Mouse (Mus musculus): ENCODE results near the gene Dock2. TPM values are rescaled to one million over a fixed set of nuclear protein-coding genes. Genes with fewer than 3 reads are reported as not detected.

The Dock2 gene
- polyA plus RNA-seq, 1 experiment from 2014 or later, result 1.1 TPM

DNA sequence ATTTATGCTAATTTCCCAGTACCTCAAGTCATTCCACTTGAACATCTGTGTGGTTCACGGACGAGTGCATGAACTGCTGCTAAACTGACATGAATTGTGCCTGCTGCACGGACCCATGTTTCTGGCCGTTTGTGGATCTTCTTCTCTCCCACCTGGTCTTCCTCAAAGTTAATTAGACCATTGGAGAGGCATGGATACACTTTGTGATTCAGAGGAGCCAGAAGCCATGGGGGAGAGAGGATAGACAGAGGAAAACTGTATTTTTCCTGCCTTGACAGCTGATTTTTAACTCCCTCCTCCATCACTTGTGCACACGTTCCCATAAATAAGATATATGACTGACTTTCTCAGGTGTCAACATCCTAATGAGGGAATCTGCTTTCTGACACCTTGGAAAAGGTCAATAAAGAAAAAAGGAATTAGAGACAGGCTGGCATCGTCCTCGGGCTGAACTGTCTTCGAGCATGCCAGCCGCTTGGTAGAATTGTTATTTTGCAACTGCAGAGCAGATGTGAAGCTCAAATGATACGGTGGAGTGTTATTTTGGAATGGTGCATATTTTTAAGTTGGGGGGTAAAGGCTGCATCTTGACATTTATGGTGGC lies 434.1 kb downstream of the Dock2 start:
- Histone ChIP-seq H3K27ac (ENCODE audit: low read depth, low read length) (no peak overlapping the region), H3K9ac (ENCODE audit: low read depth, low read length) (no peak overlapping the region), H3K4me1 (ENCODE audit: control insufficient read depth, insufficient read depth, low read length) (peaks cover 3% of the 10 kb centered on the region; the same call in 1 of the 2 replicates), H3K9me3 (ENCODE audit: control insufficient read depth, low read length) (no peaks in the 10 kb centered on the region), H3K4me2 (replicated peaks; ENCODE audit: low read depth, low read length) (no peak overlapping the region), H3K4me3 (ENCODE audit: low read length) (no peak overlapping the region), H3K27me3 (ENCODE audit: control insufficient read depth, insufficient read depth, low read length) (no peaks in the 10 kb centered on the region), H3K36me3 (ENCODE audit: control insufficient read depth, insufficient read depth, low read length) (no peaks in the 10 kb centered on the region)
- 24% methylated on average over 10 of the region's 10 CpGs for WGBS
- peak; percentile 90 for ATAC-seq (ENCODE audit: low FRiP score, low TSS enrichment)

- Histone ChIP-seq H3K4me3 (ENCODE audit: low read length) (no peak overlapping the region), H3K4me2 (replicated peaks; ENCODE audit: low read depth, low read length) (no peak overlapping the region), H3K4me1 (ENCODE audit: control insufficient read depth, insufficient read depth, low read length) (peaks cover 3% of the 10 kb centered on the region; the same call in 1 of the 2 replicates), H3K27me3 (ENCODE audit: control insufficient read depth, insufficient read depth, low read length) (no peaks in the 10 kb centered on the region), H3K36me3 (ENCODE audit: control insufficient read depth, insufficient read depth, low read length) (no peaks in the 10 kb centered on the region), H3K9me3 (ENCODE audit: control insufficient read depth, low read length) (no peaks in the 10 kb centered on the region), H3K27ac (ENCODE audit: low read depth, low read length) (no peak overlapping the region), H3K9ac (ENCODE audit: low read depth, low read length) (no peak overlapping the region)
- 79% methylated on average over 4 of the region's 4 CpGs for WGBS
- no peak for ATAC-seq (ENCODE audit: low FRiP score, low TSS enrichment)
These were observed 435.3 kb downstream of the Dock2 start for GRCm38 (mm10) chr11:34348287-34348918.

DNA sequence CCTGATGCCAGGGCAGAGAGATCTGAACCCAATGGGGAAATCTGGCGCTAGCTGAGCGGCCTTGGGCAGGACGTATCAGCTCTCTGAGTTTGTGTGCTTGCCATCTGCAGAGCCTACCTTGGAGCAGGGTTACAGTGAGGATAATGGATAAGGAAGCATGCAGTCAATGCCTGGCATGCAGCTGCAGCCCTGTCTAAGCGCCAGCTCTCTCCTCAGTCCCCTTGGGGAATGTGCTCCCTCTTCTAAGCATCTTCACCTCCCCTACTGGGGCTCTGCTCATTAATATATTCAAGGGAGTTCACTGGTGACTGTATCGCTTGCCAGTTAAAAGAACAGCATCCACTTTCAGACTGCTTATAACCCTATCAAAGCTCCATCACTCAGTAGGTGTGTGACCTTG lies 439.4 kb downstream of the Dock2 start:
- no peaks in the 10 kb centered on the region for H3K27me3 ChIP-seq (ENCODE audit: control insufficient read depth, insufficient read depth, low read length)
- no peak overlapping the region for H3K9ac ChIP-seq (ENCODE audit: low read depth, low read length)
- no peak overlapping the region for H3K4me2 ChIP-seq (replicated peaks; ENCODE audit: low read depth, low read length)
- no peaks in the 10 kb centered on the region for H3K9me3 ChIP-seq (ENCODE audit: control insufficient read depth, low read length)
- no peak for ATAC-seq (ENCODE audit: low FRiP score, low TSS enrichment)
- no peak overlapping the region for H3K4me3 ChIP-seq (ENCODE audit: low read length)
- no peak overlapping the region for H3K27ac ChIP-seq (ENCODE audit: low read depth, low read length)
- 0 out of 2 replicates have a peak, but pooled peaks cover 1% of the 10 kb centered on the region for H3K4me1 ChIP-seq (ENCODE audit: control insufficient read depth, insufficient read depth, low read length)
- 48% methylated on average over 5 of the region's 5 CpGs for WGBS
- H3K36me3 ChIP-seq (ENCODE audit: control insufficient read depth, insufficient read depth, low read length), result no peaks in the 10 kb centered on the region

- H3K4me2 ChIP-seq (replicated peaks; ENCODE audit: low read depth, low read length), result no peak overlapping the region
- no peak for ATAC-seq (ENCODE audit: low FRiP score, low TSS enrichment)
These were observed 439.9 kb downstream of the Dock2 start for GRCm38 (mm10) chr11:34343742-34344307.

DNA sequence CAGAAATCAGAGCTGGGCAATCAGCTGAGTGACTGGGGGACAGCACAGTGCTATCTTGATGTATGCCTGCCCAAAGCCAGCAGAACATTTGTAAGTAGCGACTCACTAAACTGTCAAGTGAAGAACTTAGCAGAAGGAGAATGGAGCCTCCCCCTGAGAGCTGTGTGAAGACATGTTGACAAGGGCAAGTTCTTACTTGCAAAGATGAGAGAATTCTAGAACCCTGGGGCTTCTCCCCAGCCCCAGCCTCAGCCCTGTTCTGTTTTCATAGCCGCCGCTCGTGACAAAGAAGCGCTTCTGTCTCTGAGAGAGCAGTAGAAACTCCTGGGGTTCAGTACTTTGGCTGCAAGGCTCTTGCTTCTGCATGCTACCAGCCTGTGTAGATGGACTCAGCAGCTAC lies 444.0 kb downstream of the Dock2 start:
- Histone ChIP-seq H3K27me3 (ENCODE audit: control insufficient read depth, insufficient read depth, low read length) (no peaks in the 10 kb centered on the region), H3K36me3 (ENCODE audit: control insufficient read depth, insufficient read depth, low read length) (no peaks in the 10 kb centered on the region), H3K4me3 (ENCODE audit: low read length) (no peak overlapping the region), H3K9ac (ENCODE audit: low read depth, low read length) (no peak overlapping the region), H3K9me3 (ENCODE audit: control insufficient read depth, low read length) (no peaks in the 10 kb centered on the region), H3K27ac (ENCODE audit: low read depth, low read length) (no peak overlapping the region), H3K4me2 (replicated peaks; ENCODE audit: low read depth, low read length) (no peak overlapping the region), H3K4me1 (ENCODE audit: control insufficient read depth, insufficient read depth, low read length) (no peaks in the 10 kb centered on the region)
- WGBS, result 81% methylated on average over 5 of the region's 5 CpGs
- no peak for ATAC-seq (ENCODE audit: low FRiP score, low TSS enrichment)

More at GRCm38 (mm10) chr11:34343742-34344307, 439.9 kb downstream of the Dock2 start:
- H3K9me3 ChIP-seq (ENCODE audit: control insufficient read depth, low read length), result no peaks in the 10 kb centered on the region
- no peaks in the 10 kb centered on the region for H3K27me3 ChIP-seq (ENCODE audit: control insufficient read depth, insufficient read depth, low read length)
- no peak overlapping the region for H3K9ac ChIP-seq (ENCODE audit: low read depth, low read length)
- no peaks in the 10 kb centered on the region for H3K36me3 ChIP-seq (ENCODE audit: control insufficient read depth, insufficient read depth, low read length)
- no peak overlapping the region for H3K27ac ChIP-seq (ENCODE audit: low read depth, low read length)
- no peaks in the 10 kb centered on the region for H3K4me1 ChIP-seq (ENCODE audit: control insufficient read depth, insufficient read depth, low read length)
- 45% methylated on average over 4 of the region's 4 CpGs for WGBS
- no peak overlapping the region for H3K4me3 ChIP-seq (ENCODE audit: low read length)

DNA sequence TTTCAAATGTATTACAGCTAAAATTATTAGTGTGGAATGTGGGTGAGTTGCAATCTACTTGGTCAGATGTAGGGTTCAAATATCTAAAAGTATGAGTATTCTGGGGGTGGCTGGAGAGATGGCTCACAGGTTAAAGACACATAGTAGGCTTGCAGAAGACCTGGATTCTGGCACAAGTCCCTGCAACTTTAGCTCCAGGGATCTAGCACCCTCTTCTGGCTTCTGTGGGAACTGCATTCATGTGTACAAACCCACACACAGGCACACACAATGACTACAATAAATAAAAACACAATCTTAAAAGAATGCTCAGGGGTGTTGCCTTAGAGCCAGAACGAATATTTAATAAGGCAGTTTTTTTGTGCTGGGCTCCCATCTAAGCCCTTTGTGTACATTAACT lies 445.8 kb downstream of the Dock2 start:
- H3K27me3 ChIP-seq (ENCODE audit: control insufficient read depth, insufficient read depth, low read length), result no peaks in the 10 kb centered on the region
- no peak for ATAC-seq (ENCODE audit: low FRiP score, low TSS enrichment)

DNA sequence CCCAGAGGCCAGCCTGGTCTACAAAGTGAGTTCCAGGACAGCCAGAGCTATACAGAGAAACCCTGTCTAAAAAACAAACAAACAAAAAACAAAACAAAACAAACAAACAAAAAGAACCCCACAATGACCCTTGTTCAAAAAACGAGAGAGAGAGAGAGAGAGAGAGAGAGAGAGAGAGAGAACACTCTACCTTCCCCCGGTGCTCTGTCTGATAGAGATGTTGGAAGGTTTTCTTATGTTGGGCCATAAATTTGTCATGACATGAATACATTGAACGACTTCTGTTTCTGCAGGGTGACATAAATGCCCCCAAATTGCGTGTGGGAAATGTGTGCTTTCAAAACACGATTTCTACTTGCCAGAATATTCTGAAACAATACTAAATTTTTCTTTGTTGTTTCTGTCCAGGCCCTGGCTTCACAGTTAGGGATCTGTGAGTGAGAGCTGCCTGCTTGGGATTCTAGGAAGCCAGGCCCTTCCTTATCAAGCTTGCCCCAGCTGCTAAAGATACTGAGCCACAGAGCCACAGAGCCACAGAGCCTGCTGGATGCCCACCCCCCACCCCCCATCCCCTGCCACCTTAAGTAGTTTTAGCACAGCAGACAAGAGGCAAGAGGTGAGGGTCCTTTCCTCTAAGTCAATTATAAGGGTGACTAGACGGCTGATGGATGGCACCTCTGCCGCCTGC lies 451.2 kb downstream of the Dock2 start:
- no peaks in the 10 kb centered on the region for H3K9me3 ChIP-seq (ENCODE audit: control insufficient read depth, low read length)
- H3K27ac ChIP-seq (ENCODE audit: low read depth, low read length), result no peak overlapping the region
- 33% methylated on average over 7 of the region's 7 CpGs for WGBS
- H3K9ac ChIP-seq (ENCODE audit: low read depth, low read length), result no peak overlapping the region
- no peaks in the 10 kb centered on the region for H3K36me3 ChIP-seq (ENCODE audit: control insufficient read depth, insufficient read depth, low read length)
- H3K4me1 ChIP-seq (ENCODE audit: control insufficient read depth, insufficient read depth, low read length), result no peaks in the 10 kb centered on the region
- no peaks in the 10 kb centered on the region for H3K27me3 ChIP-seq (ENCODE audit: control insufficient read depth, insufficient read depth, low read length)
- no peak for ATAC-seq (ENCODE audit: low FRiP score, low TSS enrichment)
- no peak overlapping the region for H3K4me2 ChIP-seq (replicated peaks; ENCODE audit: low read depth, low read length)
- H3K4me3 ChIP-seq (ENCODE audit: low read length), result no peak overlapping the region

More for the DNA sequence above, 445.8 kb downstream of the Dock2 start:
- Histone ChIP-seq H3K9ac (ENCODE audit: low read depth, low read length) (no peak overlapping the region), H3K4me3 (ENCODE audit: low read length) (no peak overlapping the region), H3K9me3 (ENCODE audit: control insufficient read depth, low read length) (no peaks in the 10 kb centered on the region), H3K4me2 (replicated peaks; ENCODE audit: low read depth, low read length) (no peak overlapping the region), H3K27ac (ENCODE audit: low read depth, low read length) (no peak overlapping the region), H3K36me3 (ENCODE audit: control insufficient read depth, insufficient read depth, low read length) (no peaks in the 10 kb centered on the region), H3K4me1 (ENCODE audit: control insufficient read depth, insufficient read depth, low read length) (no peaks in the 10 kb centered on the region)
- WGBS, result 79% methylated on average over 1 of the region's 1 CpGs

DNA sequence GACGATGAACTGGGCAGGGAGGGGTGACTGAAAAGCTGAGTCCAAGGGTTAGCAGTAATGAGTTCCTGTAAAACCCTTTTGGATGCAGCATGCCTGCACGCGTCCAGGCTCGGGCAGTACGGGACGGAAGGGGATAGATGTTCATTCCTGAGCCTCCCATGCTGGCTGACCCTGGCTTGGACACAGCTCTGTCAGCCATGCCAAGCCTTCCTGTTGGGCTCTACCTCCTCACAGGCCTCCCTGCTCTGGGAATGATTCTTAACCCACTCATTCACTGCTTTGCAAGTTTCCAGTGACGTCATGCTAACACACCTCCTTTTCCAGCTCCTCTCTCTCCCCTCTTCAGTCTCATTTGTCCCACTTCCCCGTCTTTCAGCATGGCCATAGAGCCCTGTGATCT lies 460.0 kb downstream of the Dock2 start:
- Histone ChIP-seq H3K4me2 (replicated peaks; ENCODE audit: low read depth, low read length) (no peak overlapping the region), H3K36me3 (ENCODE audit: control insufficient read depth, insufficient read depth, low read length) (no peaks in the 10 kb centered on the region), H3K27me3 (ENCODE audit: control insufficient read depth, insufficient read depth, low read length) (no peaks in the 10 kb centered on the region), H3K9me3 (ENCODE audit: control insufficient read depth, low read length) (no peaks in the 10 kb centered on the region), H3K27ac (ENCODE audit: low read depth, low read length) (no peak overlapping the region), H3K9ac (ENCODE audit: low read depth, low read length) (no peak overlapping the region), H3K4me1 (ENCODE audit: control insufficient read depth, insufficient read depth, low read length) (no peaks in the 10 kb centered on the region), H3K4me3 (ENCODE audit: low read length) (no peak overlapping the region)
- no peak for ATAC-seq (ENCODE audit: low FRiP score, low TSS enrichment)
- WGBS, result 75% methylated on average over 8 of the region's 8 CpGs

DNA sequence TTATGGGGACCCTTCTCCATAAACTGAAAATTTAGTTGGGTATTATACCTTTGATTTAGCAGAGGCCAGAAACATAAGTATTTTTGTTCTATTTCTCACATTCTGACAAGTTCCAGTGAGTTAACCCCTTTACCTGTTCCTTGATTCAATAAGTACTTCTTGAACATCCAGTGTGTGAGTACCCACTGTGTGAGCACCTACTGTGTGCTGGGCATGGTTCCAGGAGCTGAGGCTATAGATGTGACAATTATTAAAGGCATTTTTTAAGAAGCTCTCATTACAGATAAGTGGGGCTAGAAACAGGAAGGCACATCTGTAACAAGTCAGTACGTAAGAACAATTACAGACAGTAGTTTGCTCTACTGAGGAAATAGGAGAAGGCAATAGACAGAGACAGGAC lies 464.4 kb downstream of the Dock2 start:
- Histone ChIP-seq H3K36me3 (ENCODE audit: control insufficient read depth, insufficient read depth, low read length) (no peaks in the 10 kb centered on the region), H3K27me3 (ENCODE audit: control insufficient read depth, insufficient read depth, low read length) (no peaks in the 10 kb centered on the region)
- no peak for ATAC-seq (ENCODE audit: low FRiP score, low TSS enrichment)

More for the DNA sequence above, 464.4 kb downstream of the Dock2 start:
- H3K9me3 ChIP-seq (ENCODE audit: control insufficient read depth, low read length), result no peaks in the 10 kb centered on the region
- H3K4me1 ChIP-seq (ENCODE audit: control insufficient read depth, insufficient read depth, low read length), result no peaks in the 10 kb centered on the region
- H3K4me3 ChIP-seq (ENCODE audit: low read length), result no peak overlapping the region
- H3K27ac ChIP-seq (ENCODE audit: low read depth, low read length), result no peak overlapping the region
- H3K9ac ChIP-seq (ENCODE audit: low read depth, low read length), result no peak overlapping the region
- 68% methylated on average over 1 of the region's 1 CpGs for WGBS
- H3K4me2 ChIP-seq (replicated peaks; ENCODE audit: low read depth, low read length), result no peak overlapping the region
